Mouse (Mus musculus) embryonic fibroblast, embryonic 13.5 days (primary cell): ENCODE data around the gene Ccser2.

Experiments
- CTCF ChIP-seq: IDR thresholded peaks from 2 replicates; pipeline ENCODE4 v1.5.1; 2011; ENCODE audit warnings: mild to moderate bottlenecking, control low read depth, low read length, moderate library complexity, borderline replicate concordance; ENCODE audit not compliant: insufficient read depth
- POLR2A ChIP-seq: IDR thresholded peaks from 2 replicates; pipeline ENCODE4 v1.6.1; 2011; ENCODE audit warnings: low read depth, mild to moderate bottlenecking, control low read depth, low read length, moderate library complexity

DNA sequence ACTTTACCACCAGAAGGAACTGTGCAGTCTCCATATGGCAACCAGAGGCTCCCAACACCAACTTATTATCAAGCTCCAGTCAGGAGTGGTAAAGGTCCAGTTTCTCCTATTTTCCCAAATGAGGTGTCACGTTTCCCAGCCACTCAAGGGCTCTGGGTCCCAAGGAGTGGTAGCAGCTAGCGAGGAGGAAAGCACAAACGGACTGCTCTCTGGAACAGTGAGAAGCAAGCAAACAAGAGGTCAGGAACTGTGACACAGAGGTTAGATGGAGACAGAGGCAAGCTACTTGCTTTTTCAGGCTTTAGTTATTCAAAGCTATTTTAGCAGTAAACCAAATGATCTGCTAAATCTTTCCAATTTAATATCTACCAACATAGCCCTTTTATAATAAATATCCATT is 3.2 kb downstream of the Ccser2 start:
- TF ChIP-seq POLR2A (no peak), CTCF (no peak)
